Mouse (Mus musculus) limb, embryonic 14.5 days (tissue): ENCODE measurements around the gene Gstt2. TPM values are rescaled to one million over a fixed set of nuclear protein-coding genes. Genes with fewer than 3 reads are reported as not detected.

Source experiments
- ATAC-seq: fragments of 200-750 bp; cut with Nextera tagmentation; 2 replicates; pipeline ENCODE4 v1.8.0; 2017; ENCODE audit warnings: low read depth, moderate number of reproducible peaks, moderate TSS enrichment; ENCODE audit not compliant: low FRiP score
- DNase-seq: peaks from one replicate; pipeline ENCODE4 v3.0.0-alpha.2; 2015; ENCODE audit warnings: low spot score
- H3K27ac ChIP-seq: fragments of 300-500 bp; sonication (generic); replicated peaks from 2 replicates; pipeline ENCODE4 v1.5.1; 2014; ENCODE audit warnings: low read depth, mild to moderate bottlenecking, low read length, moderate library complexity, mixed read lengths
- H3K27me3 ChIP-seq: fragments of 300-500 bp; sonication (generic); 2 replicates; pipeline ENCODE4 v1.6.1; 2014; ENCODE audit warnings: low read length, mixed read lengths; ENCODE audit not compliant: control insufficient read depth, insufficient read depth
- H3K36me3 ChIP-seq: fragments of 300-500 bp; sonication (generic); 2 replicates; pipeline ENCODE4 v1.6.1; 2014; ENCODE audit warnings: mild to moderate bottlenecking, low read length, moderate library complexity, mixed read lengths; ENCODE audit not compliant: control insufficient read depth, insufficient read depth
- H3K4me1 ChIP-seq: fragments of 300-500 bp; sonication (generic); 2 replicates; pipeline ENCODE4 v1.6.1; 2014; ENCODE audit warnings: antibody characterized with exemption, low read length, mixed read lengths; ENCODE audit not compliant: control insufficient read depth, insufficient read depth
- H3K4me2 ChIP-seq: fragments of 300-500 bp; sonication (generic); replicated peaks from 2 replicates; pipeline ENCODE4 v1.6.1; 2014; ENCODE audit warnings: low read depth, mild to moderate bottlenecking, low read length, moderate library complexity; ENCODE audit not compliant: severe bottlenecking
- H3K4me3 ChIP-seq: fragments of 300-500 bp; sonication (generic); replicated peaks from 2 replicates; pipeline ENCODE4 v1.5.1; 2014; ENCODE audit warnings: low read length
- H3K9ac ChIP-seq: fragments of 300-500 bp; sonication (generic); 2 replicates; pipeline ENCODE4 v1.6.1; 2014; ENCODE audit warnings: mild to moderate bottlenecking, low read depth, low read length, moderate library complexity; ENCODE audit not compliant: severe bottlenecking
- H3K9me3 ChIP-seq: fragments of 300-500 bp; sonication (generic); 2 replicates; pipeline ENCODE4 v1.6.1; 2016; ENCODE audit warnings: low read length; ENCODE audit not compliant: control insufficient read depth
- POLR2A ChIP-seq: fragments of 200-500 bp; IDR thresholded peaks from 2 replicates; pipeline ENCODE4 v1.8.0; 2012; ENCODE audit warnings: inconsistent platforms, mild to moderate bottlenecking, moderate library complexity, borderline replicate concordance; ENCODE audit not compliant: insufficient read depth, insufficient read length; ENCODE audit errors: extremely low read depth
- WGBS: fragments of 180-500 bp; shearing (Covaris S2); extraction: QIAGEN DNeasy Blood & Tissue Kit; methylation state at CpG from one replicate; pipeline ENCODE4 v1.1.7; 2014; 5-methylcytosine and 5-hydroxymethylcytosine counted together
- polyA plus RNA-seq, 2 experiments: library from polyadenylated mRNA; depleted of rRNA in 1 of 2; stranded (reverse) in 1 of 2; unstranded in 1 of 2; fragments of >200 nt; fragmentation: Nextera tagmentation in 1 of 2; extraction: Ambion mirVana in 1 of 2; gene quantifications; 2 replicates each; pipeline versions ENCODE4 v1.2.1 to v1.2.3; 2012 to 2014

Gene Gstt2
- polyA plus RNA-seq (2012; rRNA removed) (24.8 and 28.7 TPM in 2 replicates), polyA plus RNA-seq (2014; fragmentation: Nextera tagmentation; extraction: Ambion mirVana) (12.3 and 17.5 TPM in 2 replicates)

DNA sequence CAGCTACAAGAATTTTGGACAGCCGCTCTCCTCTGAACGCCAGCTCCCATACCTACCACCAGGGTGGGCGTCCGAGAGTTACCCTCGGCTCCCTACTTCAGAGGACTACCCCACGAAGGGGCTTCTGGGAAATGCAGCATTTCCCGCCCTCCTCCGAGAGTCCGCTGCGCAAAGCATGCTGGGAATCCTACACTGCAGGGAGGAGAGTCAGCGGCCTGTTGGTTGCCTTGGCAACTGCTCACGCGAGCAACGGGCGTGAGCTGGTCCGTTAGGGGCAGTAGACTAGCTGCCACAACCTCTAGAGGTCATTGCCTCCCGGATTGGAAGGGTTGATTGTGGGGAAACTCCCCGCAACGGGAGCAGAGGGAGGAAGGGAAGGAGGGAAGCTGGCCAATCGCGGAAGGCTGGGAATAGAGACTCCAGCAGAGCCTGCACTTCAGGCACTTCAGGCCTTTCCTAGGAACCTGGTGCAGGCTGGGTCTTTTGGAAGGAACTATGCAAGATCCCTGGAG, at the start of gene Gstt2:
Gstt2 (minus strand) TSS at position 177 of the 512 bp plus-strand sequence.
- peak; percentile 92 for ATAC-seq

DNA sequence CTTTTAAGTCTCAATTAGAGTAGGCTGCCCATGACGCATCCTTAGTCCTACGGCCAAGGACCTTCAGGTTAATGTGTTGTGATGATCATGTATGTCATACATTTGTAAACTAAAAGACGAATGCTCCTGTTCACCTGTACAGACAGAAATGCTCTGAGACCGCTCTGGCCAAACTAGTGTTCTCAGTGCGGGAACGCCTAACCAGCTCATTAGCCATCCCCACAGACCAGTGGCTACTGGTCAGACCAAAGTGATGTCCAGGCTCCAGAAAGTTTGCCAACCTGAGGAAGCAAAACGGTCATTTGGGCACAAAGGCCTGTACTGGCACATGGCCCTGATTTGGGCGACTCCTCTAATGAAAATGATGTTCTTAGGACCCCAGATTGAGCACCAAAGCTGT, 47.5 kb upstream of the Gstt2 start:
- Histone ChIP-seq H3K4me1 (peaks cover 19% of the 10 kb centered on the region), H3K36me3 (no peaks in the 10 kb centered on the region), H3K9ac (no peak overlapping the region), H3K27ac (no peak overlapping the region), H3K27me3 (no peaks in the 10 kb centered on the region), H3K4me2 (no peak overlapping the region), H3K4me3 (no peak overlapping the region), H3K9me3 (no peaks in the 10 kb centered on the region)
- no peak for ATAC-seq
- no peak for DNase-seq
- WGBS: 94% methylated on average over 8 of the region's 8 CpGs
- TF ChIP-seq POLR2A: no peak

More for the DNA sequence above, at the start of gene Gstt2:
- H3K4me2 ChIP-seq: peak within 1 kb of the TSS; percentile 60
- H3K4me1 ChIP-seq: peaks cover 23% of the 10 kb centered on the region
- H3K9me3 ChIP-seq: no peaks in the 10 kb centered on the region
- H3K27ac ChIP-seq: peak within 1 kb of the TSS; percentile 69
- no peaks in the 10 kb centered on the region for H3K27me3 ChIP-seq
- H3K4me3 ChIP-seq: peak within 1 kb of the TSS; percentile 44
- H3K36me3 ChIP-seq: no peaks in the 10 kb centered on the region
- H3K9ac ChIP-seq: peak within 1 kb of the TSS; percentile 46
- WGBS: under 1% methylated on average over 21 of the region's 21 CpGs
- no peak for TF ChIP-seq POLR2A
- peak; percentile 95 for DNase-seq

DNA sequence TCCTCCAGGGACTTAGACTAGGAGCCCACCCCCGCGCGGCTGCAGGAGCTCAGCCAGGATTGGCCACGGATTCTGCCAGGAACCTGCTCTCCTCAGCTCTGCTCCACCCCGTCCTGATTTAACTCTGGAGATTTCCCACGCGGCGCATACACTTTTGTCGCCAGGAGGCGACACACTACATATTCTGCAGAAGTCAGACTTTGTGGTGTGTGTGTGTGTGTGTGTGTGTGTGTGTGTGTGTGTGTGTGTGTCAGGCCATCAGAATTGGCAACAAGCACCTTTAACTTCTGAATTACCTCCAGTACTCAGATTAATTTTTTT, 46.0 kb upstream of the Gstt2 start:
- no peaks in the 10 kb centered on the region for H3K36me3 ChIP-seq
- no peak overlapping the region for H3K4me3 ChIP-seq
- H3K9me3 ChIP-seq: no peaks in the 10 kb centered on the region
- no peak for TF ChIP-seq POLR2A
- DNase-seq: peak; percentile 70
- H3K9ac ChIP-seq: no peak overlapping the region
- peak overlapping the region; percentile 23; the same call in 1 of the 2 replicates for H3K4me2 ChIP-seq
- H3K27ac ChIP-seq: no peak overlapping the region
- peaks cover 13% of the 10 kb centered on the region for H3K4me1 ChIP-seq
- no peaks in the 10 kb centered on the region for H3K27me3 ChIP-seq
- peak; percentile 54; the same call in 1 of the 2 replicates for ATAC-seq
- WGBS: 3% methylated on average over 10 of the region's 10 CpGs

DNA sequence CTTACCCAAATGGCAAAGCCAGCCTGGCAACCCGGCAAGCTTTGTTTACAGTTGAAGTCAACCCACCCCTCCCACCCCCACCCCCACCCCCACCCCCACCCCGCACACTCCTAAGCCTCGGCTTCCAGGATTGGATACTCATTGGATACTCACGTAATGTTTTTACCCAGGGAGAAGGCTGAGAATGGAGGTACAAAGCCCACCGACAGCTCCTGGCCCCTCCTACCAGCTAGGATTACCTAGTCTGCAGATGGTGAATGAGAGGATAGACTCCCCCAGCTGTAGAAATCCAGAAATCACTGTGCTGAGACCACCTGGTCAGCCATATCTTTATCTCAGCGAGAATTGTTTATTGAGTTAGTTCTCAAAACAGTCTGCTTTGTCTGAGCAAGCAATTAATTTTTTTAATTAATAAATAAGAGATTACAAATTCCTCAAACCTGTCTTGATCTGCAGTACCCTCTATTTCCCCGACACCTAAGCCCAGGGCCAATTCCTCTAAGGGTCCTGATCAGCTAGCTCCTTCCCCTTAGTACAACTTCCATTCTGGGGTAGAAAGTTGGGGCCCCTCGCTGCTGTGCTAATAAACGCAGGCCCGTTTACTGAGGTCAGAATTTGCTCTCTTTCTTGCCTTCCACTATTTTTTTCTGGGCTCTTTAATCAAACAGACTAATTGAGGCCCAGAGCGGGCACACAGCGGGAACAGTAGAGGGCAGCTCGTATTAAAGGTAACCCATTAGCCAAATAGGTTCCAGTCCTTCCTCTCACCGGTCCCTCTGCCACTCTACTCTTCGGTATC, 45.4 kb upstream of the Gstt2 start:
- 5% methylated on average over 15 of the region's 15 CpGs for WGBS
- peaks cover 13% of the 10 kb centered on the region for H3K4me1 ChIP-seq
- H3K9ac ChIP-seq: no peak overlapping the region
- no peaks in the 10 kb centered on the region for H3K36me3 ChIP-seq
- ATAC-seq (peak; percentile 67; the same call in 1 of the 2 replicates), DNase-seq (no peak)
- no peaks in the 10 kb centered on the region for H3K27me3 ChIP-seq
- no peaks in the 10 kb centered on the region for H3K9me3 ChIP-seq
- no peak overlapping the region for H3K27ac ChIP-seq
- H3K4me3 ChIP-seq: no peak overlapping the region
- no peak for TF ChIP-seq POLR2A
- peak overlapping the region; percentile 23; the same call in 1 of the 2 replicates for H3K4me2 ChIP-seq

DNA sequence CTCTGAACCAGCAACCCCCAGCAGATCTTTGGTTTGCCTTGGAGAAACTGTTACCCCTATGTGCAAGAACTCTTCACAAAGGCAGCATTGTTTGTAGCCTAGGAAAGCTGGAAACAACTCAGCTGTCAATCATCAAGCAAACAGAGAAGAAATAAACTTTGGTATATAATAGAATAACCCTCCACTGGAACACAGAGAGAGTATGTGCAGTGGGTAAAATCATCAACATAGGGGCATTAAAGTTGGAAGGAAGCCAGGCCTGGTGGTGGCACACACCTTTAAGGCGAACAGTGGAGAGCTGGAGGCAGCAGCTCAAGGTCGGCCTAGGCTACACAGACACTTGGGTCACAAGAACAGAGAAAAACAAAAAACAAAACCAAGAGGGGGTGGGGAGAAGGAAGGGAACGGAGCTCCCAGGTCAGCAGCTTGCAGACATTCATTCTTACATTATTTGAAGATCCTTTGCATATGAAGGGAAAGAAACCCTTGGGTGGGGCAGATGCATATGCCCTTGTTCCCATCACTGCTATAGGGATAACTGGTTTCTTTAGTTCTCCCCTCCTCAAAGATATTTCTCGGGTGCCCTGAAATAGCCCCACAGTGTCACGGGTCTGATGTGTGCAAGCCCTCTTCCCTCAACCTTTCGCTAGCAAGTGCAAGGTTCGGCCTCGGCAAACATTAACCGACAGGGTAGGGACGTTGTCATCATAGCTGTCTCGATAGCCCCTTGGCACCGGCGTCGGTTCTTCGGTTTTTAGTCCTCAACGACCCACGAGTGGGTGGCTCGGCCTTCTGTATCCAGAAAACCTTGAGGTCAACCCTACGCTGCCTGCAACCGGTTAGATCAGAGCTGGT, 44.6 kb upstream of the Gstt2 start:
- ATAC-seq: no peak
- H3K4me3 ChIP-seq: no peak overlapping the region
- H3K4me2 ChIP-seq: no peak overlapping the region
- H3K4me1 ChIP-seq: peaks cover 13% of the 10 kb centered on the region
- no peaks in the 10 kb centered on the region for H3K9me3 ChIP-seq
- H3K36me3 ChIP-seq: no peaks in the 10 kb centered on the region
- H3K27me3 ChIP-seq: no peaks in the 10 kb centered on the region
- no peak overlapping the region for H3K9ac ChIP-seq
- TF ChIP-seq POLR2A: no peak
- 20% methylated on average over 20 of the region's 20 CpGs for WGBS
- no peak for DNase-seq
- H3K27ac ChIP-seq: peak overlapping the region; percentile 48
